8 mouse cellular contexts compared by ENCODE assay signal in genomic region chr1:82432919-82433648, GRCm38 (mm10).
DNase-seq lines count a peak whose midpoint lies in the region; ATAC-seq lines count a peak whose summit lies in the region.

No protein-coding gene starts in this region.

- H3K4me1 ChIP-seq in forebrain, embryonic 12.5 days = peaks cover 4% of the 10 kb centered on the region
- H3K4me1 ChIP-seq in hindbrain, embryonic 14.5 days (replicated peaks; ENCODE audit: control insufficient read depth, insufficient read depth, low read length) = no peaks in the 10 kb centered on the region; the same call in 1 of the 2 replicates

- DNase-seq in MN1 (ENCODE audit: low spot score) = peak; percentile 65
- peak; percentile 21 for DNase-seq in c-Kit-positive CD71-positive TER-119-positive erythroid progenitor cells, embryonic 14.5 days (ENCODE audit: low spot score)
- DNase-seq in hindbrain, embryonic 14.5 days (ENCODE audit: low spot score) = peak; percentile 89
- DNase-seq in layer of hippocampus, postnatal 14 days (ENCODE audit: low spot score in 2 of 2) = peak; percentile 75 to 89
- peak; percentile 75 for DNase-seq in lung, postnatal 36 days
- peak; percentile 74 for DNase-seq in right cerebral cortex, postnatal 25 days

- no peaks in the 10 kb centered on the region for H3K27me3 ChIP-seq in forebrain, embryonic 12.5 days
- no peaks in the 10 kb centered on the region for H3K27me3 ChIP-seq in hindbrain, embryonic 14.5 days (ENCODE audit: control insufficient read depth, insufficient read depth, low read length)

- H3K9me3 ChIP-seq in forebrain, embryonic 12.5 days = no peaks in the 10 kb centered on the region
- H3K9me3 ChIP-seq in hindbrain, embryonic 14.5 days (ENCODE audit: control insufficient read depth, low read length) = no peaks in the 10 kb centered on the region

- WGBS in forebrain, embryonic 12.5 days = 67% methylated on average over 15 of the region's 15 CpGs
- 64% methylated on average over 15 of the region's 15 CpGs for WGBS in hindbrain, embryonic 14.5 days

- ATAC-seq in forebrain, embryonic 12.5 days (ENCODE audit: low FRiP score) = peak; percentile 75
- ATAC-seq in hindbrain, embryonic 14.5 days (ENCODE audit: low FRiP score) = peak; percentile 82
- ATAC-seq in erythroid progenitor cell, adult 5-6 weeks (replicated peaks; ENCODE audit: low FRiP score, poor library complexity, severe bottlenecking) = no peak

- H3K27ac ChIP-seq in forebrain, embryonic 12.5 days = no peak overlapping the region
- H3K27ac ChIP-seq in hindbrain, embryonic 14.5 days = no peak overlapping the region

- no peaks in the 10 kb centered on the region for H3K36me3 ChIP-seq in forebrain, embryonic 12.5 days (replicated peaks)
- H3K36me3 ChIP-seq in hindbrain, embryonic 14.5 days (replicated peaks; ENCODE audit: control insufficient read depth, insufficient read depth) = no peaks in the 10 kb centered on the region

- no peak overlapping the region for H3K9ac ChIP-seq in forebrain, embryonic 12.5 days
- no peak overlapping the region for H3K9ac ChIP-seq in hindbrain, embryonic 14.5 days

- H3K4me3 ChIP-seq in forebrain, embryonic 12.5 days (replicated peaks) = no peak overlapping the region
- H3K4me3 ChIP-seq in hindbrain, embryonic 14.5 days (replicated peaks; ENCODE audit: low read length) = no peak overlapping the region

- H3K4me2 ChIP-seq in forebrain, embryonic 12.5 days = no peak overlapping the region
- H3K4me2 ChIP-seq in hindbrain, embryonic 14.5 days (replicated peaks) = no peak overlapping the region

Comparison
In these comparisons a context has a peak if more than half of its experiments do, and no peak if none do; other contexts are left out.
1. DNase-seq: peak in every context shown above with its lines; median percentile 89 in hindbrain, embryonic 14.5 days; 82 in layer of hippocampus, postnatal 14 days; 75 in lung, postnatal 36 days; 74 in right cerebral cortex, postnatal 25 days; 65 in MN1; 21 in c-Kit-positive CD71-positive TER-119-positive erythroid progenitor cells, embryonic 14.5 days.